Mouse (Mus musculus): ENCODE data around the gene Baiap2l2. TPM values are rescaled to one million over a fixed set of nuclear protein-coding genes. Genes with fewer than 3 reads are reported as not detected.

The Baiap2l2 gene
- 1.7 and 2.3 TPM in 2 replicates for polyA plus RNA-seq (2014; fragmentation: Nextera tagmentation; extraction: Ambion mirVana)

DNA sequence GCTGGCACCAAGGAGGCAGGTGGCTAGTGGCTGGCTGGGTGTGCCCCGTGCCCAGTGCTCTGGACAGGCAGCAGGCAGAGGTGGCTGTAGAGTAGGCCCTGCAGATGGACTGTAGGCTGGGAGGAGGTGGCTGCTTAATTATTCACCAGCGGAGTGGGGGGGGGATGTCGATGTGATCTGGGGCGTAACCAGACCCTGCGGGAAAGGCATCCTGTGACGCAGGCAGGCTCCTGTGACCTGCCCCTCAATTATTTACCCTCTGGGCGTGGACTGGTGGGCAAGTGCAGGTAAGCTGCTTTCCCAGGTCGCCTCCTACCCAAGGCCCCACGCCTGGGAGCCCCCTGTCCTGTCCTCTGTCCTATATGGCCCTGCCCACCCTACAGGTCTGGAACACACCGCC, at the start of gene Baiap2l2:
Gene Baiap2l2, minus strand, starts transcription at position 139 of the 400 bp plus-strand sequence.
- Histone ChIP-seq H3K9ac (replicated peaks; ENCODE audit: low read depth, low read length) (no peak within 1 kb of the TSS), H3K9me3 (ENCODE audit: control insufficient read depth, low read length) (no peaks in the 10 kb centered on the region), H3K36me3 (ENCODE audit: control insufficient read depth, insufficient read depth, low read length) (no peaks in the 10 kb centered on the region), H3K27me3 (ENCODE audit: control insufficient read depth, insufficient read depth, low read length) (no peaks in the 10 kb centered on the region), H3K4me1 (ENCODE audit: control insufficient read depth, insufficient read depth, low read length) (no peaks in the 10 kb centered on the region), H3K27ac (ENCODE audit: low read depth, low read length) (no peak within 1 kb of the TSS), H3K4me2 (ENCODE audit: low read depth, low read length) (no peak within 1 kb of the TSS), H3K4me3 (ENCODE audit: low read depth, low read length) (no peak within 1 kb of the TSS)
- no peak for ATAC-seq (ENCODE audit: low read depth)
- 72% methylated on average over 10 of the region's 10 CpGs for WGBS

DNA sequence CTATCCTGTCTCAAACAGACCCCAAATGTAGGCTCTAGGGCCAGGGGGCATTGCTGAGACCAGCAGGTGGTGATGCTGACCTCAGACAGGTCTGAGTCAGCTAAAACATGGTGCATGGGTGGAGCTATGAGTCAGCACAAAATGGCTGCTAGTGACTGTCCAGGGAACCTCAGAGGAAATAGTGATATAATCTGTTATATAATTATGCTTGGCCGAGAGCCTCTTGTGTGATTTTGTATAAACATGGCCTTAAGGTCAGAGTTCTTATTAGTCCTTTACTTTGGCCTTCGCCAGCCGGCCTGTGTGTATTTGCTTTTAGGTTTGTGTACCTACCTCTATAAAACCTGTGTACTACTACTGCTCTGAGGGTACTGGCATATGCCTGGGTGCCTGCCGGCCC, 48.1 kb upstream of the Baiap2l2 start:
- H3K4me2 ChIP-seq (ENCODE audit: low read depth, low read length): no peak overlapping the region
- H3K4me3 ChIP-seq (ENCODE audit: low read depth, low read length): no peak overlapping the region
- WGBS: 79% methylated on average over 4 of the region's 4 CpGs
- no peak overlapping the region for H3K27ac ChIP-seq (ENCODE audit: low read depth, low read length)
- H3K9ac ChIP-seq (replicated peaks; ENCODE audit: low read depth, low read length): no peak overlapping the region
- H3K4me1 ChIP-seq (ENCODE audit: control insufficient read depth, insufficient read depth, low read length): no peaks in the 10 kb centered on the region
- H3K36me3 ChIP-seq (ENCODE audit: control insufficient read depth, insufficient read depth, low read length): no peaks in the 10 kb centered on the region
- ATAC-seq (ENCODE audit: low read depth): no peak
- no peaks in the 10 kb centered on the region for H3K9me3 ChIP-seq (ENCODE audit: control insufficient read depth, low read length)
- no peaks in the 10 kb centered on the region for H3K27me3 ChIP-seq (ENCODE audit: control insufficient read depth, insufficient read depth, low read length)

DNA sequence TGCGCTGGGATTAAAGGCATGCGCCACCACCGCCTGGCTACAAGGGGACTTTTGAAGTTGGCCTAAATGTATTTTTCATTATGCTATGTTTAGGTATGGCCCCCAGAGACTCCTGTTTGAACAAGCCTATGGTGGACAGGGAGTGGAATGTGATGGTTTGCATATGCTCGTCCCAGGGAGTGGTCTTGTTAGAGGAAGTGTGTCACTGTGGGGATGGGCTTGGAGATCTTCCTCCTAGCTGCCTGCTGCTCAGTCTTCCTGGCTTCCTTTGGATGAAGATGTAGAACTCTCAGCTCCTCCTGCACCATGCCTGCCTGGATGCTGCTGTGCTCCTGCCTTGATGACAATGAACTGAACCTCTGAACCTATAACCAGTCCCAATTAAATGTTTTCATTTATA, 45.2 kb upstream of the Baiap2l2 start:
- WGBS: 82% methylated on average over 4 of the region's 4 CpGs
- ATAC-seq (ENCODE audit: low read depth): no peak
- H3K4me1 ChIP-seq (ENCODE audit: control insufficient read depth, insufficient read depth, low read length): peaks cover 11% of the 10 kb centered on the region; the same call in 1 of the 2 replicates
- H3K27me3 ChIP-seq (ENCODE audit: control insufficient read depth, insufficient read depth, low read length): no peaks in the 10 kb centered on the region
- no peak overlapping the region for H3K9ac ChIP-seq (replicated peaks; ENCODE audit: low read depth, low read length)
- H3K27ac ChIP-seq (ENCODE audit: low read depth, low read length): no peak overlapping the region
- no peak overlapping the region for H3K4me2 ChIP-seq (ENCODE audit: low read depth, low read length)
- H3K4me3 ChIP-seq (ENCODE audit: low read depth, low read length): no peak overlapping the region
- no peaks in the 10 kb centered on the region for H3K9me3 ChIP-seq (ENCODE audit: control insufficient read depth, low read length)
- no peaks in the 10 kb centered on the region for H3K36me3 ChIP-seq (ENCODE audit: control insufficient read depth, insufficient read depth, low read length)

DNA sequence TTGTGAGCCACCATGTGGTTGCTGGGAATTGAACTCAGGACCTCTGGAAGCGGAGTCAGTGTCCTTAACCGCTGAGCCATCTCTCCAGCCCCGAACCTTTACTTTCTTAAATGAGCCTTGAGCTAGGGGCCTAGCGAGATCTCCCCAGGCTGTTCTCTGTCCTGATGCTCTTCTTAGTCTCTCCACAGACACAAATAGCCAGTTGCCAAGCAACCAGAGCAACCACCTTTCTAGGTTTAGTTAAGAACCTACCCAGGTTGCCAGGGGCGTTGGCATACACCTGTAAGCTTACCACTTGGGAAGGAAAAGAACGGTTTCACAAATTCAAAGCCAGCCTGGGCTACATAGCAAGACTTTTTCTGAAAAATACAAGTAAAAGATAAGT, 44.6 kb upstream of the Baiap2l2 start:
- Histone ChIP-seq H3K4me2 (ENCODE audit: low read depth, low read length) (no peak overlapping the region), H3K36me3 (ENCODE audit: control insufficient read depth, insufficient read depth, low read length) (no peaks in the 10 kb centered on the region), H3K4me3 (ENCODE audit: low read depth, low read length) (no peak overlapping the region), H3K27ac (ENCODE audit: low read depth, low read length) (no peak overlapping the region), H3K4me1 (ENCODE audit: control insufficient read depth, insufficient read depth, low read length) (peaks cover 11% of the 10 kb centered on the region; the same call in 1 of the 2 replicates), H3K27me3 (ENCODE audit: control insufficient read depth, insufficient read depth, low read length) (no peaks in the 10 kb centered on the region), H3K9ac (replicated peaks; ENCODE audit: low read depth, low read length) (no peak overlapping the region), H3K9me3 (ENCODE audit: control insufficient read depth, low read length) (no peaks in the 10 kb centered on the region)
- ATAC-seq (ENCODE audit: low read depth): no peak
- WGBS: 85% methylated on average over 6 of the region's 6 CpGs

DNA sequence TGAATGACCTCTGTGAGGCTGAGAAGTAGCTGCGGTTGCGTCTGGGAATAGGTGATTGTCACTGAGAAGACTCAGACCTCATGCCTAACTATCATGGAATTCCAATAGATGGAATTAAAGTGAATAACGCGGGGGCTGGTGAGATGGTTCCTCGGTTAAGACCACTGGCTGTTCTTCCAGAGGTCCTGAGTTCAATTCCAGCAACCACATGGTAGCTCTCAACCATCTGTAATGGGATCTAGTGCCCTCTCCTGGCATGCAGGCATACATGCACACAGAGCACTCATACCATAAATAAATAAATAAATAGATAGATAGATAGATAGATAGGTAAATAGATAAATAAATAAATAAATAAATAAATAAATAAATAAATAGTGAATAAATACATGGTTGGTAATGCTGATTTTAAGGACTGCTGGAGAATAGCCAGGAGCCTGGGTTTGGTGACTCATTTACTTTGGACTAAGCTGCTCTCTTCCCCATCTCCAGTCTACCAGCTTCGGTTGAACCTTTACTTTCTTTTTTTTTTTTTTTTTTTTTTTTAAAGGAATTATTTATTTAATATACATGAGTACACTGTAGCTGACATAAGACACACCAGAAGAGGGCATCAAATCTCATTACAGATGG, 44.1 kb upstream of the Baiap2l2 start:
- Histone ChIP-seq H3K9ac (replicated peaks; ENCODE audit: low read depth, low read length) (no peak overlapping the region), H3K4me3 (ENCODE audit: low read depth, low read length) (no peak overlapping the region), H3K27ac (ENCODE audit: low read depth, low read length) (no peak overlapping the region), H3K36me3 (ENCODE audit: control insufficient read depth, insufficient read depth, low read length) (no peaks in the 10 kb centered on the region), H3K4me2 (ENCODE audit: low read depth, low read length) (no peak overlapping the region), H3K4me1 (ENCODE audit: control insufficient read depth, insufficient read depth, low read length) (peaks cover 11% of the 10 kb centered on the region; the same call in 1 of the 2 replicates), H3K27me3 (ENCODE audit: control insufficient read depth, insufficient read depth, low read length) (no peaks in the 10 kb centered on the region), H3K9me3 (ENCODE audit: control insufficient read depth, low read length) (no peaks in the 10 kb centered on the region)
- WGBS: 95% methylated on average over 6 of the region's 6 CpGs
- ATAC-seq (ENCODE audit: low read depth): no peak

DNA sequence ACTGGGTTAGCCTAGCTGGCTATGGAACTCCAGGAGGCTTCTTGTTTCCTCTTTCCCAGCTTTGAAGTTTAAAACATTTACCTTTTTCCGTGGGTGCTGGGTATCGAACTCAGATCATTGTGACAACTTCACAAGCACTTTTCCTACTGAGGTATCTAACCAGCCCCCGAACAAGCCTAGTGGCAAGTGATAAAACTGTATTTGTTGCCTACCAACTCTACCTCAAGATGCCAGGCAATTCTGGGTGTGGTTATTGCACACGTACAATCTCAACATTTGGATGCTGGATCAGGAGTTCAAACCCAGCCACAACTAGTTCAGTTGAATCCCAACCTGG, 43.6 kb upstream of the Baiap2l2 start:
- no peak overlapping the region for H3K4me2 ChIP-seq (ENCODE audit: low read depth, low read length)
- no peak overlapping the region for H3K27ac ChIP-seq (ENCODE audit: low read depth, low read length)
- H3K9ac ChIP-seq (replicated peaks; ENCODE audit: low read depth, low read length): no peak overlapping the region
- H3K27me3 ChIP-seq (ENCODE audit: control insufficient read depth, insufficient read depth, low read length): no peaks in the 10 kb centered on the region
- ATAC-seq (ENCODE audit: low read depth): no peak
- no peaks in the 10 kb centered on the region for H3K9me3 ChIP-seq (ENCODE audit: control insufficient read depth, low read length)
- H3K36me3 ChIP-seq (ENCODE audit: control insufficient read depth, insufficient read depth, low read length): no peaks in the 10 kb centered on the region
- peaks cover 11% of the 10 kb centered on the region; the same call in 1 of the 2 replicates for H3K4me1 ChIP-seq (ENCODE audit: control insufficient read depth, insufficient read depth, low read length)
- no peak overlapping the region for H3K4me3 ChIP-seq (ENCODE audit: low read depth, low read length)
- 93% methylated on average over 4 of the region's 4 CpGs for WGBS

DNA sequence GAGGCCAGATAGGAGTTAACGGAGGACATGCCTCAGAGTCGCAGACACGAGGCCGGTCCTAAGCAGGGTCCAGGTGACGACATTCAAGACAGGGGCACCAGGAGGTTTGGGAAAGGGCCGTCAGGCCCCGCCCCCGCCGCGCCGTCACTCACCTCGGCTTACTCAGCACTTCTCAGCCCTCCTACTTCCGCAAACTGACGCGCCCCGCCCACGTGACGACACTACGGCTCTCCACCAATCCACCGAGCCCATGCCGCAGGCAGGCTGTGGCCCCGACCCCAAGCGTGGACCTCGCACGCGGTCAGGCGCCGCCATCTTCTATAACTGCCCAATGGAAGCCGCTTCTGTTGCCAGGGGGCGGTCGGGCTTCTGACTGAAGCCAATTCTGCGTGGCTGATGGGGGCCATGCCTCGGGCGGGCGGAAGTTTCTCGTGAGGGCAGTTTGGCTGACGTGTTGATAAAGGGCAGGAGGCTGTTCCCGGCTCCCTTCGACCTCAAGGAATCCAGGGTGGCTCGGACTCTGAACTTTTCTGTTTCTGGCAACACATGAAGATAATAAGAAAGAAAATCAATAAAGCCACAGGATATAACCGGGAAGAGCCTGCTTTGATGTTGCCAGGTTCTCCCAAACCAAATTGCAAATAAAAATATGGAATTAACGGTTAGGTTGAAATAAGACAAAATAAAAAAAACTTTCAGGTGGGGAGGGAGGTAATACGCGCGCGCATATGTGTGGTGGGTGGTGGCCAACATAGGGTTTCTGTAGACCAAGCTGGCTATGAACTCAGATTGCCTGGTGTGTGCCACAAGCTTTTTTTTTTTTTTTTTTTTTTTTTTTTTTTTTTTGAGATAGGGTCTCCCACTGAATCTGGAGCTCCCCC, 43.0 kb upstream of the Baiap2l2 start, which contains the start of gene Pla2g6:
Gene Pla2g6, minus strand, starts transcription at position 333 of the 881 bp plus-strand sequence.
- 4% methylated on average over 46 of the region's 46 CpGs for WGBS
- H3K4me3 ChIP-seq (ENCODE audit: low read depth, low read length): peak within 1 kb of the TSS; percentile 53
- no peaks in the 10 kb centered on the region for H3K9me3 ChIP-seq (ENCODE audit: control insufficient read depth, low read length)
- peak within 1 kb of the TSS; percentile 93 for H3K27ac ChIP-seq (ENCODE audit: low read depth, low read length)
- no peaks in the 10 kb centered on the region for H3K27me3 ChIP-seq (ENCODE audit: control insufficient read depth, insufficient read depth, low read length)
- H3K36me3 ChIP-seq (ENCODE audit: control insufficient read depth, insufficient read depth, low read length): no peaks in the 10 kb centered on the region
- peak; percentile 96 for ATAC-seq (ENCODE audit: low read depth)
- peak within 1 kb of the TSS; percentile 75 for H3K9ac ChIP-seq (replicated peaks; ENCODE audit: low read depth, low read length)
- H3K4me2 ChIP-seq (ENCODE audit: low read depth, low read length): peak within 1 kb of the TSS; percentile 93
- H3K4me1 ChIP-seq (ENCODE audit: control insufficient read depth, insufficient read depth, low read length): peaks cover 11% of the 10 kb centered on the region; the same call in 1 of the 2 replicates

DNA sequence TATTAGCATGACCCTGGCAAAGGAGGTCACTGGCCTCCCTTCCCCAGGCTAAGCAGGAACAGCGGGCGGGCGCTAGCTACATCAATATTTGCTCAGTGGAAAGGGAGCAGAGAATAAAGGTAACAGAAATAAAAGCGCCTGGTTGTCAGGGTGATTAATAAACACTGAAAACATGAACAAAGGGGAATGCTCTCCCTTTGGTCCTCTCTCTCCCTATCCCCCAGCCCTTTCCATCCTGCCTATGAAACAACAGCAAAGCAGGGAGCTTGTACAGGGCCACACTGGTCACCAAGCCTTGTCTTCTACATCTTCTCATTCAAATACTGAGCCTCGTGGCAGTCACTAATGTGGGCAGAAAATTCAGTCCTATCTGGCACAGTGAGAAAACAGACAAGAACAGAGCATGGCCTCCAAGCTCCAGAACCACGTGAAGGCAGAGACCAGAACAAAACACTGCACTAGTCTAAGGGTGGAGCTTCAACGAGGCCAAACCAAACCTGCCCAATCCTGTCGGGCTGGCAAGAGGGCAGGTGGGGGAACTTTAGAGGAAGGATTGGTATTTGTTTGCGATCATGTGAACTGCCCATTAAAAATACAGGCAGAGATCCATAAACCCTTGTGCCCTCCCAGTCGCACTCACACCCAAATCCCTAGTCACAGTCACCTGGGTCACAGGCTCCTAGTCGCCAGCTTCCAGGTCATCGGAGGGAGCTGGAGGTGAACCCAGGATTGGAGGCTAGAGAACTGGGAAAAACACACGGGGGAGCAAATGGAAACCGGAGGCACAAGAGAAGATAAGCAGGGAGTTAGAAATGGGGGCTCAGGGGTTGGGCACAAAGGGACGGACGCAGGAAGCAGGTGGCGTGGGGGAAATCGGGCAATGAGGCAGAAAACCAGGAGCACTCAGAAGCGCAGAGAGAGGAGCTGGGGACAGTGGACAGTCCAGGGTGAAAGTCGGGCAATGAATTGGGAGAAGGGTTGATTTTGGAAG, 41.9 kb upstream of the Baiap2l2 start:
- peak overlapping the region; percentile 53 for H3K4me3 ChIP-seq (ENCODE audit: low read depth, low read length)
- ATAC-seq (ENCODE audit: low read depth): peak; percentile 15; the same call in 1 of the 2 replicates
- H3K9me3 ChIP-seq (ENCODE audit: control insufficient read depth, low read length): no peaks in the 10 kb centered on the region
- peak overlapping the region; percentile 93 for H3K27ac ChIP-seq (ENCODE audit: low read depth, low read length)
- H3K4me1 ChIP-seq (ENCODE audit: control insufficient read depth, insufficient read depth, low read length): peaks cover 11% of the 10 kb centered on the region; the same call in 1 of the 2 replicates
- 7% methylated on average over 20 of the region's 20 CpGs for WGBS
- peak overlapping the region; percentile 75 for H3K9ac ChIP-seq (replicated peaks; ENCODE audit: low read depth, low read length)
- H3K27me3 ChIP-seq (ENCODE audit: control insufficient read depth, insufficient read depth, low read length): no peaks in the 10 kb centered on the region
- no peaks in the 10 kb centered on the region for H3K36me3 ChIP-seq (ENCODE audit: control insufficient read depth, insufficient read depth, low read length)
- peak overlapping the region; percentile 93 for H3K4me2 ChIP-seq (ENCODE audit: low read depth, low read length)
